Mouse (Mus musculus) regulatory T cell (primary cell): ENCODE measurements around the gene Siae.

Experiments
- in situ Hi-C: fragments of 300-600 bp; cut with MboI, MseI; formaldehyde crosslinking; loops from one replicate; pipeline ENCODE4 v1.15.1; 2025; ENCODE audit warnings: high pct_unique_total_duplicates

The Siae gene

GRCm38 (mm10) chr9:37540701-37541575 lies 14.6 kb upstream of the Siae start:
- in situ Hi-C loops: no loop called here

DNA sequence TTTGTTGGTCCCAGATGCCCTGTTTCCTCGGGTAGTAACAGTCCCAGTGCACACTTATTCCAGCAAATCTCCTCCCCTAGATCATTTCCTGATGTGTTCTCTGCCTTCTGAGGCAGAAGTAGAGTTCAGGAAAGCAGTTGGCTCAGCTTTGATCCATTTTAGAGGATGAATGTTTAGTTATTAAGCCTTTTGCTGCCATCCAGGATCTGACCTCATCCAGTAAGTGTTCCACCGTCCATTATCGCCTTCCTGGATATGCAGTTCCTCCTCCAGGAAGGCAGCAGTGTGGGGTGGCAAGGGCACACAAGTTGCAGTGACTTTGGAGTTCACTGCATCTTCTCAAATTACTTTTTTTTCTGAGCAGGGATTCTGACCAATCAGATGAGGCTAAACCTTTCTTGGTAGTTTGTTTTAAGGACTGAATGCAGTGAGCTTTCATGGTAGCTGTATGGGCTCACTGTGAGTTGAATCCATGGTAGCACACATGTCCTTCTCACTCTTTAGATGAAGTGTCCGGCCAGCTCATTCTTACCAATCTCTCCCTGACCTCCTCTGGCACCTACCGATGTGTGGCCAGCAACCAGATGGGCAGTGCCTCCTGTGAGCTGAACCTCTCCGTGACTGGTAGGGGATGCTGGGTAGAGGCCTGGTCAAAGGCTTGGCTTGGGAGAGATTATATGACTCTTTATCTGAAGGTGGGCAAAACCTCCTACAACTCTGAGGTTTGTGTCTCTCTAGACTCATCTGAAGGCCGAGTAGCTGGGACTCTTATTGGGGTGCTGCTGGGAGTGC lies 13.5 kb upstream of the Siae start:
- in situ Hi-C loops: no loop called here

DNA sequence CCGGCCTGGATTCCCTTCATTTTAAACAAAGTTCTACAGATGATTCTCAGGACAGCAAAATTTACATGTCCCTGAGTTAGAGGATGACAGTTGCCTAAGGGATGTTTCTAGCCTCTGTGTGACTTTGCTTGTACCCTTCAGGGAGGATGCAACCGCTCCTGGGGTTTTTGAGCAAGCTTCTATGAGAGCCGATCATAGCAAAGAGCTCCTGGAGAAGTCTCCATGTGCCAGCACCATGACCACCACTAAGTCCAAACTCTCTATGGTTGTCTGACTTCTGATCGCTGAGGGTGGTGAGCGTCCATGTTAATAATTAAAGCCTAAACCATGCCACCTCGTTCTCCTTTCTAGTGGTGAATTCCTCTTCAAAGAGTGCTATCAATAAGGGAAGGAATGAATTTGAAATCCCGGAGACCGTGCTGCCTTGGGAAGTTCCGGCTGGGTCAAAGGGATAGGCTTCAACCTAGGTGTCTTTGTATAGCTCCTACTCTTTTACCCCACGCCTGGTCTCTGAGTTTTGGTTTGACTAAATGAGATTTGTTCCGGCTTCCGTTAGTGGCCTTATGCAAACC lies 11.5 kb upstream of the Siae start:
- in situ Hi-C loops: no loop called here

- in situ Hi-C loops: loop anchor here (5.0 kb wide), 1 partner anchor 82 kb away; no protein-coding TSS in a partner anchor
Observed at GRCm38 (mm10) chr9:37544447-37545165, 10.9 kb upstream of the Siae start.

- in situ Hi-C loops: loop anchor here (5.0 kb wide), 1 partner anchor 83 kb away; no protein-coding TSS in a partner anchor
Observed at GRCm38 (mm10) chr9:37545166-37545610, 10.3 kb upstream of the Siae start.

- in situ Hi-C loops: loop anchor here (5.0 kb wide), 1 partner anchor 84 kb away; no protein-coding TSS in a partner anchor
Observed at GRCm38 (mm10) chr9:37545847-37546452, 9.5 kb upstream of the Siae start.

DNA sequence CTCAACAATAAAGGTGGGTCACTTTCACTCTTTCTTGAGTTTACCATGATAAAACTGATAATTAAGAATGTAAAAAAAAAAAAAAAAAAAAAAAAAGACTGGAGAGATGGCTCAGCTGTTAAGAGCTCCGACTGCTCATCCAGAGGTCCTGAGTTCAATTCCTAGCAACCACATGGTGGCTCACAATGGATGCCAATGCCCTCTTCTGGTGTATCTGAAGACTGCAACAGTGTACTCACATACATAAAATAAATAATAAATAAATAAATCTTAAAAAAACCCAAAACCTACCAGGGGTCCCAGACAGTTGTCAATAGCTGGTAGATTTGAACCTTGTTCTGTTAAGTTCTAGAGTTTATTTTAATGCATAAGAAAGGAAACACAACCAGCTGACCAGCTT lies 8.6 kb upstream of the Siae start:
- in situ Hi-C loops: loop anchor here (5.0 kb wide), 1 partner anchor 85 kb away; no protein-coding TSS in a partner anchor

GRCm38 (mm10) chr9:37550435-37550834 lies 5.1 kb upstream of the Siae start:
- in situ Hi-C loops: no loop called here

DNA sequence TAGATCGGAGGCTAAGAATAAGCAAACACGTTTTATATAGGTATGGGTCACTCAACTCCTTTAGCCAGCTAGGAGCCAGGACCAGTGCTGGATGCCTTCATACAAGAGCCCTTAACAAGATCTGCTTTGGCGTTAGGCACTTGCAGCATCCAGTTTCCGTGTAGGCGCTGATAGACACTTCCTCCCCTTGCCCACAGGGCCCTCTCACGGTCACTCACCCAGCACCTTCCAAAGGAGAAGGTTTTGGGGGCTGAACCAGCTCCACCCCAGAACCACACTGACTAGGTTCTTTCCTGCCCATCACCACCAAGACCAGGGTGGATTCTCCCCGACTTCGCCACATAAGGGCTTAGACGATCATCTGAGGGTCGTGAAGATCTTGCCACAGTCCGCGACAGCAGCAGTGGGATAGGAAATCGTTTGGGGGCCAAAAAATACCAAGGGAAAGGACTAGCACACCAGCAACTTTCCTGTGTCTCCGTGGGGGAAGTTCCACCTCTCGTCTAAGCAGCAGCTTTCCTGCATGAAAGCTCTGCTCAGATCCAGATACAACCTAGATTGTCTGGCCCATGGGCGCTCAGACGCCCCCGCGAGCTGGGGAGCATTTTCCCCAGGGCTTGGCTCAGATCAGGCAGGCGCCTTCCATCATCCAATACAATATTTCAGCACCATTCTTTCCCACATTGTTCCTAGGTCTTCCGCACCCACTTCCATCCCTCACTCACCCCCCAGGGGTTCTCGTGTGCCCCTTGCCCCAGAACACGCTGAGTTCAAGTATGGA lies 3.6 kb upstream of the Siae start:
- in situ Hi-C loops: no loop called here

GRCm38 (mm10) chr9:37552536-37553293 lies 2.8 kb upstream of the Siae start, which contains the start of gene Nrgn:
Nrgn (minus strand) TSS chr9:37552904.
- in situ Hi-C loops: no loop called here

- in situ Hi-C loops: no loop called here
Observed at GRCm38 (mm10) chr9:37554279-37554678, 1.2 kb upstream of the Siae start.

DNA sequence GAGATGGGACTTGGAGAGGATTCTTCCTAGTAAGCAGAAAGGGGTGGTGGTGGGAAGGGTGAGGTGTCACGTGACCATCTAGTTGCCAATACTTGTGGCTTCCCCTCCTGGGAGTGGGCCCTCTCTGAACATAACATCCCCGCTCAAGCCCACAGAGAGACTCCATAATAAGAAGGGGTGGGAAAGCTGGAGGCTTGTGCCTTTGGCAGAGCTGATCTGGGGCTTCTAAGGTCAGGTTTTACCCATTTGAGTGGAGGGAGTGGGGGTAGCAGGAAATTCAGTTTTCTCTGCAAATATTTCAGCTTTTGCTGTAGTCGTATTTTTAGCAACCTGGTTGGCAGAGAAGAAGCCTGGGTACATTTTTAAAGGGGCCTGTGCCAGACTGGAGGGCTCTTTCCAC lies 868 bp downstream of the Siae start:
- in situ Hi-C loops: no loop called here

GRCm38 (mm10) chr9:37560617-37561016 lies 5.1 kb downstream of the Siae start:
- in situ Hi-C loops: no loop called here

GRCm38 (mm10) chr9:37563805-37564204 lies 8.3 kb downstream of the Siae start:
- in situ Hi-C loops: no loop called here

DNA sequence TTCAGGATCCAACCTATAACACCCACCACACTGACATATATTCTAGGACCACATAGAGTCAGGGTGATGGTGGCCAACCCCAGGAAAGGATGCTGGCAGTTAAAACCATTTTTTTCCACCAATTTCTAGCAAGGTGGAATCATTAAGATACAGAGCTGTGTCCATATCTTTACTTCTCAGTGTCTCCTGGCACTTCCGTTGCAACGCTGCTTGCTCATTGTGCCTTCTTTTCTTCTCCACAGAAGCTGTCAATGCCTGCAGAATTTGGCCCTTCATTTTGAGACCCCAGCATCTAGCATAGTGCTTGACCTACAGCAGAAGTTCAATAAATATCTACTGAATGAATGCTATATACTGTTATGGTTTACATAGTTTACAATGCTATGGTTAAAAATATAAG lies 11.5 kb downstream of the Siae start:
- in situ Hi-C loops: no loop called here

DNA sequence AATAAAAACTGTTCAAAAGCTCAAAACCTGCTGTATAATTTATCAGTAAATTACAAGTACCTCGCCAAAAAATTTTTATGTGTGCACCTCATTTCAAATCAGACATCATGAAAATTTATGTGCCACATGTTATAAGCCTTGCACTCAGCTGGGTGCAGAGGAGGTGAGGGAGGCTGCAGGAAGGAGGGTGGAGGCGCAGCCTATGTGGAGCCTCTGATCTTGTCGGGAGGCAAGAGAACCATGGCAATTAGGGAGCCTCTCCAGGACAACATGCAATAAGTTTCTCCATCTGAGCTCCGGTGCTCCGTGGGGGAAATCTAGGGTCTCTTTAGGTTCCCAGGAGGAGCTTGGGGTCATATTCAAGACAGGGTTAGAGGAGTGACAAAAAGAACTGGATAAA lies 12.0 kb downstream of the Siae start:
- in situ Hi-C loops: no loop called here

- in situ Hi-C loops: no loop called here
Observed at GRCm38 (mm10) chr9:37567892-37568604, 12.6 kb downstream of the Siae start.

DNA sequence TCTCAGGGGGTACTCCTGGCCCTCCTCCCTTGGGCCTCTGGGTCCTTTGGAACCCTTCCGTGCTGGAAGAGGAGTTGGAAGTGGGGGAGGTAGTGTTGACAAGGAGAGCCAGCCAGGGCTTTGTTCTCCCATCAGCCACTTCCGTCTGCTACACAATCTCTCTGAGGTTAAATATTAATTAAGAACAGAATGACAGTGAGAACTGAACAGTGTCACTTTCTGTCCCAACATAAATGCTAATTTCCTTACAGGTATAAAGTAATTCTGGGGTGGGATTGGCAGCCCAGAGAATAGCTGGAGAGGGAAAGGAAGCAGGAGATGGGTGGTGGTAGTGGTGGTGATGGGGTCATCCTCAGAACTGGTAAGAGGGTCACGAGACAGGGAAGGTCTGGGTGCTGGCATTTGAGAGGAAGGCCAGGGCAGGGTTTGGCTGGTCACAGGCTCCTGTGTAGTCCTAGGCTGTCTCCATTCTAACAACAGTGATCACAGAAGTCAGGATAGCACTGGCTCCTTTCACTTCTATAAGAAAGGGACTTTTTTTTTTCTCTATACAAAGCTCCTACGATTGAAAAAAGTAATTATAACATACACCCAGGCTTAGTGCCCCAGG lies 13.2 kb downstream of the Siae start:
- in situ Hi-C loops: no loop called here
